Mouse (Mus musculus) ES-Bruce4 (cell line): ENCODE data around the gene Npw. TPM values are rescaled to one million over a fixed set of nuclear protein-coding genes. Genes with fewer than 3 reads are reported as not detected.

Source experiments
- H3K27ac ChIP-seq: 2 replicates; pipeline ENCODE4 v1.5.1; 2012; ENCODE audit warnings: low read length, inconsistent platforms; ENCODE audit not compliant: insufficient read depth
- H3K27me3 ChIP-seq: 2 replicates; pipeline ENCODE4 v1.6.1; 2012; ENCODE audit warnings: mild to moderate bottlenecking, low read length, inconsistent platforms; ENCODE audit not compliant: control insufficient read depth, poor library complexity, insufficient read depth, severe bottlenecking
- H3K36me3 ChIP-seq: 2 replicates; pipeline ENCODE4 v1.6.1; 2012; ENCODE audit warnings: inconsistent platforms, mild to moderate bottlenecking, low read length, moderate library complexity; ENCODE audit not compliant: control insufficient read depth, poor library complexity, insufficient read depth, severe bottlenecking
- H3K4me1 ChIP-seq: one replicate; pipeline ENCODE4 v1.8.1; 2011; ENCODE audit warnings: low read length; ENCODE audit not compliant: control insufficient read depth, insufficient read depth
- H3K4me3 ChIP-seq: 2 replicates; pipeline ENCODE4 v1.5.1; 2011; ENCODE audit warnings: low read depth, mild to moderate bottlenecking, low read length
- H3K9ac ChIP-seq: 2 replicates; pipeline ENCODE4 v1.6.1; 2012; ENCODE audit warnings: low read depth, mild to moderate bottlenecking, inconsistent platforms; ENCODE audit not compliant: poor library complexity, severe bottlenecking
- H3K9me3 ChIP-seq: replicated peaks from 2 replicates; pipeline ENCODE4 v1.6.1; 2012; ENCODE audit warnings: mild to moderate bottlenecking, low read length, inconsistent platforms; ENCODE audit not compliant: control insufficient read depth, poor library complexity, insufficient read depth, severe bottlenecking
- CTCF ChIP-seq: IDR thresholded peaks from one replicate; pipeline ENCODE4 v1.8.1; 2011; ENCODE audit warnings: low read depth, low read length
- EP300 ChIP-seq: IDR thresholded peaks from 2 replicates; pipeline ENCODE4 v1.6.1; 2011; ENCODE audit warnings: low read depth, low read length; ENCODE audit not compliant: insufficient read depth
- POLR2A ChIP-seq: IDR thresholded peaks from one replicate; pipeline ENCODE4 v1.8.1; 2011; ENCODE audit warnings: low read length; ENCODE audit not compliant: insufficient read depth
- polyA plus RNA-seq: library from polyadenylated mRNA; stranded (reverse); fragments of >200 nt; gene quantifications from 2 replicates; pipeline ENCODE4 v1.2.4, GENCODE M21; 2011; ENCODE audit warnings: low read depth; ENCODE audit not compliant: missing spikeins, insufficient read depth, insufficient read length

The Npw gene
- polyA plus RNA-seq, 1 experiment: 1.6 TPM

DNA sequence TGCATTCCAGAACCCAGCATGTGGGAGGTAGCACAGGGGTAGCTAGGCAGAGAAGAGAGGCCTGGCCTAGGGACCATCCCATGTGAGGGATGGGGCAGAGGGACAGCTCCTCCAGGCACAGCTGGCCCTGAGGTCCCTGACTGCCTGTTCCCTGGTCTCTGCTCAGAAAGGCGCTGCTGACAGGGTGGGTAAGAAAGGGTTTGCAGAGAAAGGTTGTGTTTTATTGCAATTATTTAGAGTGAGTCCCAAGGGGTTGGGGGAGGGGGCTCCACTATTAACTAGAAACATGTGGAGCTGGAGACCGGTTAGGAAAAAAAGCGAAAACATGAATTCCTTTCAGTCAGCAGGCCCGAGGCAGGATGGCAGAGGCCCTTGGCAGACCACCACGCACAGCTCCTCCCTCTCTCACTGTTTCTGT, 18.7 kb downstream of the Npw start:
- Histone ChIP-seq H3K27me3 (no peaks in the 10 kb centered on the region), H3K27ac (no peak overlapping the region), H3K36me3 (no peaks in the 10 kb centered on the region), H3K9me3 (no peaks in the 10 kb centered on the region), H3K4me1 (peaks cover 2% of the 10 kb centered on the region), H3K9ac (no peak overlapping the region), H3K4me3 (no peak overlapping the region)
- no peak for TF ChIP-seq EP300

DNA sequence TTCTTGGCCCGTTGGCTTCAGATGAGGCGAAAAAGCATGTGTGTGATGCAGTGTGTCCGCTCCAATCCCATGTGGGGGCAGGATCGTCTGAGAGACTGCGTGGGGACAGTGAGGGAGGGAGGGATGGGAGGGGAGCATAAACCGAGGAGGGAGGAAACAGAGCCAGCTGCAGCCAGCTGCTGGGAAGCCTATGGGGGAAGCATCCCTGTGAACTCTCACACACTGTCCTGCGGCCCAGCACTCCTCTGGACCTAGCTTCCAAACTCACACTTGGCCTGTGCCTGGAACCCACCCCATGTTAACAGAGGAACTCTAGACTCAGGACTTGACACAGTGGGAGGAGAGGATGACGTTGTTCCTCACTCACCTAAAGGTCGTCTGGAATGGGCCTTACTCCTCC, 19.4 kb downstream of the Npw start:
- Histone ChIP-seq H3K4me3 (no peak overlapping the region), H3K36me3 (no peaks in the 10 kb centered on the region), H3K9ac (no peak overlapping the region), H3K27me3 (no peaks in the 10 kb centered on the region), H3K4me1 (no peaks in the 10 kb centered on the region), H3K9me3 (no peaks in the 10 kb centered on the region), H3K27ac (no peak overlapping the region)
- TF ChIP-seq POLR2A (no peak), CTCF (no peak), EP300 (no peak)

DNA sequence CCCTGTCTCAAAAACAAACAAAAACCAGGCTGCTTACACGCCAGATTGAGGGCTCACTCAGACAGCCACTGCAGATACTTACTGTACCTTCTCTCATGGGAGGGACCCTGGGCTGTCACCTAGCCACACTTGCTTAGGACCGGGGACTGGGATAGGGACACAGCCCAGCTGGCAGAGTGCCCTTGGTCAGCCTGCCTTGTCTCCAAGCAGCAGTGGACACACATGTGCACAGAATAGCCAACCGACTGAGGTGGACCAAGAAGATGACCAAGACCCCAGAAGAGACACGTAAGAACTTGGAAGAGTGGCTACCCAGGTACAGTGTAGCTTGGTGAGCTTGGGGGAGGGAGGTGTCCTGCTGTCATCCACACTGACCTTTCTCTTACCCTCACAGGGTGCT, 20.0 kb downstream of the Npw start:
- no peak overlapping the region for H3K27ac ChIP-seq
- no peak for TF ChIP-seq POLR2A
- TF ChIP-seq CTCF: no peak
- no peak for TF ChIP-seq EP300

DNA sequence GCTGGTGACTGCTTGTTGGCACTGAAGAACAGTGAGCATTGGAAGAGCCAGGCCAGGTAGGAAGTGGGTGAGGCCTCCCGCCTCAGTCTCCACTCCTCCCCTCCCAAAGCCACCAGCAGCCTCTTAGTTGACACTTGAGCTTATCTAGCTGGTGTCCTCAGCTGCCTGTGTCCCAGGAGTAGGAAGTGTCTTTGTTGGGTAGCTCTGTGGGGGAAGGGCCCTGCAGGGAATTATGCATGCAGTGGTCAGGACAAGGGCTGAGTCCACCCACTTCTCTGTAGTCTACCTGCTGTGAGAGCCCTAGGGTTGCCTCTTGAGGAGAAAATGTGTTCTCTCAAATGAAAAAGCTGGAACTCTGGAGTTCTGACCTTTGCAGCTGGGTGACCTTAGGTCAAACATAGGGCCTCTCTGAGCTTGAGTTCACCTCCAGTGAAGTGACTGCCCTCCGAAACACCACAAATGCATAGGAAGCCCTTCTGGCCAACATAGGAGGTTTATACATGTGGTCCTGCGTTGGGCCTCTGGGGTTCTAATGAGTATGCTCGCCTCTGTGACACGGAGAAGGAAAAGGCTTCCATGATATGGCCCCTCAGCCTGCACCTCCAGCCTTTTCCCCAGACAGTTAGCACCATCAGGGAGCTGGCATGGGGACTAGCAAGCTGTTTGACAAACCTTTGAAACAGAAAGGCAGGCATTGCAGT, 21.3 kb downstream of the Npw start:
- Histone ChIP-seq H3K27me3 (no peaks in the 10 kb centered on the region), H3K36me3 (no peaks in the 10 kb centered on the region), H3K27ac (no peak overlapping the region), H3K4me3 (no peak overlapping the region), H3K9ac (no peak overlapping the region), H3K4me1 (no peaks in the 10 kb centered on the region), H3K9me3 (no peaks in the 10 kb centered on the region)
- no peak for TF ChIP-seq POLR2A
- 0 out of 2 replicates have a peak, but pooled peaks have one; percentile 38 for TF ChIP-seq EP300

More for the DNA sequence above, 20.0 kb downstream of the Npw start:
- H3K9me3 ChIP-seq: no peaks in the 10 kb centered on the region
- no peak overlapping the region for H3K4me3 ChIP-seq
- H3K4me1 ChIP-seq: no peaks in the 10 kb centered on the region
- H3K27me3 ChIP-seq: no peaks in the 10 kb centered on the region
- no peaks in the 10 kb centered on the region for H3K36me3 ChIP-seq
- H3K9ac ChIP-seq: no peak overlapping the region

DNA sequence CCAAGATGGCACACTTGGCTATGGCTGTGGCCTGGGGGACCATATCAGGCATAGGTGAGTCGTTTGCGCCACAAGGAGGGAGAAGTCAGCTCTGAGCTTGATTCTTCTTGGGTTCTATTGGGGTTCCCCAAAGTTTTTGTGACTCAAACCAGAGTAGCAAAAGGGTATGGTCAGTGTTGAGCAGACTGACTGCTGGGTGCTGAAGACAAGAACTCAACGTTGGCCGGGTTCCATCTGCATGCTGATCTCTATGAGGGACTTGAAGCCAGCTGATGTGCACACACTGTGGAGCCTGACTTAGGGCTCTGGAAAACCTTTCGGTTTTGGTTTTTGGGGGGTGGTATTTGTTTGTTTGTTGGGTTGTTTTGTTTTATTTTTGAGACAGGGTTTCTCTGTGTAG, 22.6 kb downstream of the Npw start:
- H3K9me3 ChIP-seq: no peaks in the 10 kb centered on the region
- no peaks in the 10 kb centered on the region for H3K36me3 ChIP-seq
- no peak for TF ChIP-seq POLR2A
- no peak overlapping the region for H3K27ac ChIP-seq
- no peaks in the 10 kb centered on the region for H3K27me3 ChIP-seq
- H3K9ac ChIP-seq: no peak overlapping the region
- H3K4me3 ChIP-seq: no peak overlapping the region
- no peaks in the 10 kb centered on the region for H3K4me1 ChIP-seq

DNA sequence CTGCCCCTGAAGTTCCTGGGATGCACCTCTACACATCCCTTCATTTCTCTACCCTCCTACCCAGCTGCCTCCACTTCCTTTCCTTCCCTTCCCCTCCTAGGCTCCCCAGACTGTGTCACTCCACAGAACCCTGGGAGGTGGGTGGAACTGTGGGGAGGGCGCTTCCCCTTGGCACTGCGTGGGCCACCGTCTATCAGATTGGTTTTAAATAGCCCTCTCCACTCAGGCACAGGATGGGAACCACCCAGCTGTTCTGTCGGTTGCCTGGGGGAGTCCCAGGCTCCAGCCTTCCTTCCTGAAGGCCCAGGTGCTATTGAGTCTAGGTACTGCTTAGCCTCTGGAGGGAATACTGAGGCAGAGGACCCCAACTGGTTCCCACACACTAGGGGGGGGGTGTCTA, 23.2 kb downstream of the Npw start:
- H3K4me1 ChIP-seq: no peaks in the 10 kb centered on the region
- TF ChIP-seq CTCF: no peak
- H3K27ac ChIP-seq: no peak overlapping the region
- H3K4me3 ChIP-seq: no peak overlapping the region
- H3K9me3 ChIP-seq: no peaks in the 10 kb centered on the region
- no peak overlapping the region for H3K9ac ChIP-seq
- no peaks in the 10 kb centered on the region for H3K36me3 ChIP-seq
- no peaks in the 10 kb centered on the region for H3K27me3 ChIP-seq
